Mouse (Mus musculus): Measurements from ENCODE around the gene Btbd9. TPM values are rescaled to one million over a fixed set of nuclear protein-coding genes. Genes with fewer than 3 reads are reported as not detected.
A peak's percentile ranks its signal among the peaks of the same experiment; 100 is the strongest.

Btbd9 gene
- total RNA-seq, 2 experiments from 2014 or later: 110 to 126 TPM

GRCm38 (mm10) chr17:30307168-30307567 is 269.1 kb downstream of the Btbd9 start:
- intact Hi-C loops (cut with DNase I): no loop called here
- DNase-seq: no peak

- intact Hi-C loops (cut with DNase I): no loop called here
- no peak for DNase-seq
These were observed 271.5 kb downstream of the Btbd9 start for GRCm38 (mm10) chr17:30304766-30305165.

DNA sequence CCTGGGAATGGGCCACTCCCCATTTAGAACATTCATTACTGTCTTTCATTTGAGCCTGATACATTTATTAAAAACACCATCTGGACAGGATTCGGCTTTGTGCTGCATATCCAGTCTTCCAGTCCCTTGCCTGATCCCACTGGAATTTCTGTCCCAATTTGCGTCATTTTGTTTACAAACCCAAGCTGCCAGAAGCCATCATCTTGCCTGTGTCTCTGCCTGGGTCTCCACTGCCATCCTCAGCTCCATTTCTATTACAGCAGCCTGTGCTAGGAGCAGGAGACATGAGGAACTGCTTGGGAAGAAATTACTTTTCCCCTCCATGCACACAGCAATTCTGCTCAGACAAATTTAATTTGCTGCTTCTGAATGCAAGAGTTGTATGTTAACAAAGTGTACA is 274.9 kb downstream of the Btbd9 start:
- no peak for DNase-seq
- intact Hi-C loops (cut with DNase I): no loop called here

GRCm38 (mm10) chr17:30297432-30297831 is 278.9 kb downstream of the Btbd9 start:
- no peak for DNase-seq

GRCm38 (mm10) chr17:30296069-30296468 is 280.2 kb downstream of the Btbd9 start:
- no peak for DNase-seq
- intact Hi-C loops (cut with DNase I): no loop called here

More at GRCm38 (mm10) chr17:30297432-30297831, 278.9 kb downstream of the Btbd9 start:
- intact Hi-C loops (cut with DNase I): no loop called here

DNA sequence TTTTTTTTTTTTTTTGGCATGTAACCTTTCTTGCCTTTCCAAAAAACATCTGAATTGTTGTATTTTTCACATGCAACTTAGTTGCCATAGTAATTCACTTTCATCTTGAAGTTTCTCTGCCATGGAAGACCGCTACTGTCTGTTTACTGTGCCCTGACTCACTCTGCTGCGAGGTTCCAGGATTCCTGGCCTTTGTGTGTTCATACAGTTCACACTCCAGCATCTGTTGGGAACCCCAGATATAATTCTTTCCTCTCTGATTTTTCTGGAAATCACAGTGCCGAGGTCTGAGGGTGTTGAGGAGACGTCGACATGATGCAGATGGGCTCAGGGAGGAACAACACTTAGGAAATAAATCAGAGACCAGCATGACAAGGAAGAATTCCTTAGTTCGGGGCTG is 283.6 kb downstream of the Btbd9 start:
- intact Hi-C loops (cut with DNase I): no loop called here
- DNase-seq: no peak

DNA sequence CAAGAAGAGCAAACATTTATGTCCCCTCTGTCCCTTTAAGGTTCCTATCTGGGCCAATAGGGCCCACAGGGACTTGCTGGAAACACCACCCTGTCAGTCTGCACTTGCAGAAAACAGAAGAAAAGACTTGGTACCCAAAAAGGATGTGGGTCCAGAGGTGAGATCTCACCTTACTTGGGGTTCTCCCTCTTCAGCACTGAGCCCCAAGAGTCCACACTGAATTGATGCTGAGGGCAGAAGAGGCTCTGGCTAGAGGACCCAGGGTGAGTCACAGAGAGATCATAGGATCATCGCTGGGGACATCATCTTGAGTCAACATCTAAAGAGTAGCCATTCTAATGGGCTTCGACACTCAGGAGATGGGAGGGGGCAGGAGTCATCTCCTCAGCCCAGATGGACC is 290.6 kb downstream of the Btbd9 start:
- intact Hi-C loops (cut with DNase I): no loop called here
- no peak for DNase-seq

- DNase-seq: no peak
These were observed 292.7 kb downstream of the Btbd9 start for GRCm38 (mm10) chr17:30283460-30284050.

DNA sequence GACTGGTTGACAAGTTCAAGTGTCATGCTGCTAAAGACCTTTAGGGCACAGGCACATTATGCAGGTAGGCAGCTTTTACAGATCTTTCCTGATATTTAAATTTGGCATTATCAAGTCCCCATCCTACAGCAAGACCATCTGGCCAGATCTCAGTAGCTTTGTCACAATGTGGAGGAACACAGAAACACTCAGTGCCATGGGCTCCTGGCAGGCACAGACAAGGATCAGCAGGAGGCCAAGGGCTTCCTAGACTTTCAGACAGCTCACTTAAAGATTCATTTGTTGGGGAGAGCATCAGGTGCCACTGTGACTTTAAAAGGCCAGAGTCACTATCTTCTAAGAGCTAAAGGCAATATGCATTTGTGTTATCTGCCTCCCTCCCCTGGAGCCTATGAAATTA is 293.3 kb downstream of the Btbd9 start:
- intact Hi-C loops (cut with DNase I): no loop called here
- DNase-seq: no peak

More at GRCm38 (mm10) chr17:30283460-30284050, 292.7 kb downstream of the Btbd9 start:
- intact Hi-C loops (cut with DNase I): no loop called here

DNA sequence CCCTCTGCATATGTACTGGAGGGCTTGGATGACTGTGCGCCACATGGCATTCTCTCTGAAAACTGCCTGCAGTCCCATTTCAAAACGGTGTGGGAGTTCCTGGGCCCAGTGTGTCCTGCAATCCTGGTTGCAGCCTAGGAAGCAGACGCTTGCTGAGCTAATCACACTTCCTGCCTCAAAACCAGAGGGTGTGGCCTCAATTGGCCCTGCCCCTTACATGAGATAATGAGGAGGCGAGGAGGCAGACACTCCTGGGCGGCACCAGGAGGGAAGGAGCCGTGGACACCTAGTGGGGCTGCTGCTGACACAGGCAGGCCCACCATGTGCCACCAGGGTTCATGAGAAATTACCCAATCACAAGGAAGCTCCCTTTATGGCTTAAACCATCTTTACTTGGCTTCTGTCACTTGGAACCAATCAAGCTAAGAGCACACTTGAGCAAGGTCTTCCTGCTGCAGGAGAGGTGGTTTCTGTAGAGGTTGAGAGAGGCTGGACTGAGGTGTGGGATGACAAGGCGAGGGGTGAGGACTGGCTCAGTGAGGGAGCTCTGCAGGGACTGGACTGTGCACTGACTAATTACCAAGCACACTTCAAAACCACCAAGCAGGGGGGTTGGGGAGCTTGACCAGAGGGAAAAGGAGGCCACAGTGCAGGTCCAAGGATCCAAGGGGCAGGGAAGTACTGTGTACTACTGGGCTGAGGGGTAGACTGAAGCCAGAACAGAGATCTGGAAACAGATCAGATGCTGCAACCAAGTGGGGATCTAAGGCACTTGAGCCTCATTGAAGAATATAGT is 295.8 kb downstream of the Btbd9 start:
- no peak for DNase-seq
- intact Hi-C loops (cut with DNase I): no loop called here

DNA sequence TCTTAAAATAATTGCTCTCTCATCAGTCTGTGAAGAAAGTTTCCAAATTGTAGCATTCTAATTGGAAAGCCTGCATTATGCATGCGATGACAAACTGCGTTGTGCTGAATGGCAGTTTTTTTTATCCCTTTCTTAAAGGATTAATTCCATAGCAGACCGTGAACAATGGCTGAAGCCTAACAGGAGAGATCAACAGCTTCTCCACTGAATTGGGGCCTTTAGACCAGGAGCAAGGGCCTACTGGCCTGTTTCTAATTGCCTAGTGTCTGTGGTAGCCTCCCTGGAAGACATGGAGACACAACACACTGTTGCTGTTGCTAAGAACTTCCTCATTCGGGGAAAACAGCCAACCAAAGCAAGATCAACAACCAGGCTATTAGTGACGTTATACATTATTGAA is 296.6 kb downstream of the Btbd9 start:
- DNase-seq: no peak
- intact Hi-C loops (cut with DNase I): no loop called here

GRCm38 (mm10) chr17:30278596-30279378 is 297.5 kb downstream of the Btbd9 start:
- intact Hi-C loops (cut with DNase I): no loop called here
- DNase-seq: no peak

GRCm38 (mm10) chr17:30276477-30276876 is 299.8 kb downstream of the Btbd9 start:
- no peak for DNase-seq
- intact Hi-C loops (cut with DNase I): no loop called here

- intact Hi-C loops (cut with DNase I): no loop called here
- DNase-seq: peak; percentile 78
These were observed 303.5 kb downstream of the Btbd9 start for GRCm38 (mm10) chr17:30272769-30273168.

DNA sequence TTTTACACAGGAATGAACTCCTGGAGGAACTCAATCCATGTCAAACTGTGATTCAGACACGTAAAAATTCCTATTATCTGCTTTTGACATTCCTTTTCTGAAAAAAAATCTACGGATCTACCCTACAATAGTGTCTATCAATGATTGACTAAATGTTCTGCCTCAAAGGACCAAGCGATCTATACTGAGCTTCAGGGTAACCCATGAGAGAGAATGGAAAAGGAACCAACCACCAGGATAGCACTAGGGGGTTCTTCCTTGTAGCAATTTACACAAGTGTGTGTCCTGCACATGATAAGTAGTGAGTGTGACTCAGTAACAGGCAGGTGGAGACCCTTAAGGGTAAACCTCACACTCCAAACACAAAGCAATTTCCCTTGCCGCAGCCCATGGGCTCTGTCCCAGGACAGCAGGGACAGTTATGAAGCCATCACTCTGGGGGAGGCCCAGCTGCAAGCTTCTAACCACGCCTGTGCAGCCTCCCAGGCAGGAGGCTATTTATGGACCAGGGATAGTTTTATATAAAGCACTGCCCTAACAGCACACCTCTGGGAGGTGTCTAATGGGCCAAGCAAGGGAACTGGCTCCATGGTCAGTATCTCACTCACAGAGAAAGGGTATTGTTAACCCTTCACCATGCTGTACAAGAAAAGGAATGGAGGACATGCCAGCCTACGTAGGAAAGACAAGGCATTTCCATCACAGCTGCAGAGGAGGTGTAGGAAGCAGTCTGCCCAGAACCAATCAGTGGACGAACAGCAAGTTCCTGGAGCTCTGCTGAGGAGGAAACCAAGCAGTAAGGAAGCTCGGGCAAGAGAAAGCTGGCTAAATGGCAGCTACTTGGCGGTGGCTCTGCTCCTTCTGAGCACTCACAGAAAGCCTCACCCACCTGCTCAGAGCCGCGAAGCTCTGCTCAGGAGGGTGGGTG is 306.9 kb downstream of the Btbd9 start:
- no peak for DNase-seq
- intact Hi-C loops (cut with DNase I): no loop called here

DNA sequence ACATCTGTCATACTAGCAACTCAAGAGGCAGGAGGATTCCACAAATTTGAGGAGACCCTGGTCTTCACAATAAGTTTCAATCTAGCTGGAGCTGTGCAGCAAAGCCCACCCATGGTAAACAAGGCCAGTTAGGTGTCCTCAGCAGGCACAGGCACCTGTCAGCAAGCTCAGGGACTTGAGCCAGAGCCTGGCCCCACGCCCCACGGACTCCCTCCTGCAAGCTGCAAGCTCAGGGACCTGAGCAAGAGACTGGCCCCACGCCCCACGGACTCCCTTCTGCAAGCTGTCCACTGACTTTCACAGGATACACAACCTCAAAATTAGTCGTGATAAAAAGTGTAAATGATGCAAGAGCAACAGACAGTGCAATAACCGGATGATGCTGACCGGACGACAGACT is 307.8 kb downstream of the Btbd9 start:
- intact Hi-C loops (cut with DNase I): no loop called here
- DNase-seq: no peak

- intact Hi-C loops (cut with DNase I): no loop called here
- no peak for DNase-seq
These were observed 308.8 kb downstream of the Btbd9 start for GRCm38 (mm10) chr17:30267432-30267973.

DNA sequence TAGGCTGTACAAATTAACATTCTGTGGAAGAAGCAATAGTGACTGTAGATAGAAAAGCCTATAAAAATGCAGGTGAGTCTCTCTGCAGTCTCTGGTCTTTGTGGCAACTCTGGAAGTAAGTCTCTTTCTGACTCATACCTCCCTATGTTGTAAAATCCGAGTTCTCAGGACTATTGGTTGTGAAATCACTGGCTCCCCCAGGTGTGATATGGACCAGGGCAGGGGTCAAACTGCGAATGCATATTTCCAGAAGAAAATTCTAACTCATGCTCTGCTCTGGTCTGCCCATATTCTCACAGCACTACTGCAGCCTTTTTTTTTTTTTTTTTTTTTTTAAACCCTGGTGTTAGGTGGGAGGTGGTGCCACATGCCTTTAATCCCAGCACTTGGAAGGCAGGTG is 312.8 kb downstream of the Btbd9 start:
- DNase-seq: no peak
- intact Hi-C loops (cut with DNase I): no loop called here

- DNase-seq: no peak
- intact Hi-C loops (cut with DNase I): no loop called here
These were observed 313.3 kb downstream of the Btbd9 start for GRCm38 (mm10) chr17:30262943-30263342.

DNA sequence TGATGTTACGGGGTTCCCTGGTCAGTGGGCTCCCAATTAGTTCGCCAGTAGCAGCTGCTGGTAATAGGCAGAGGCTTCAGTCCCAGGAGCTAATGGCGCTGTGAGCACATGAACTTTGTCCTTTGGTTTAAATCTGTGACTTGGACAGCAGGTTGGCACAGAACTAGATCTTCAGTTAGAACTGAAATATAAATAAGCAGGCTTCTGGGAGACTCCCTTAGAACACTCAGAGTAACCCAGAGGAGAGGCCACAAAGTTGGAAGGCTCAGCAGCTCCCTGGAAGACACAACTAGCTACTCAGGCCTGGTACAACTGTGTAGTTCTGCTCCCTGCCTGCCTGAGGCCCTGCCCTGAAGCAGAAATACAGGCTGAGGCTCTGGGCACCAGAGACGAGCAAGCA is 313.8 kb downstream of the Btbd9 start:
- DNase-seq: no peak
- intact Hi-C loops (cut with DNase I): no loop called here

Measured in left cerebral cortex, postnatal 4 days (tissue).